Mouse (Mus musculus): ENCODE measurements around the gene Cblc.

DNA sequence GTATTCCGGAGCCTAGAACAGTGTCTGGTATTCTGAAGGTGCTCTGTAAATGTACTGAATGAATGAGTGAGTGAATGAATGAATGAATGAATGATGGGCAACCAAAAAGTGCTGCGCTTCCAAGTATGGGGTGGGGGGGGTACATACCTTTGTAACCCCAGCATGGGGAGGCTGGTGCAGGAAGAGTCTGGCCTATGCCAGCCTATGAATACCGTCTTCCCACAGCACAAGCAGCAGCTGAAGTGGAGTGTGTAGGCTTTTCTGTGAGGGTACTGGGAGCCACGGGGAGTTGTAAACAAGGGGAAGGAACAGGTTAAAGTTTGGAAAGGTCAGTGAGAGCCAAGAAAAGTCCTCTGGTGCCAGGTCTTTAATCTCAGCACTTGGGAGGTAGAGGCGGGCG lies 52.8 kb downstream of the Cblc start:
- TF ChIP-seq CTCF (IDR thresholded peaks at IDR 0.05; ENCODE audit: control insufficient read depth, insufficient read depth, insufficient read length): no peak
- TF ChIP-seq USF1 (IDR thresholded peaks at IDR 0.05; ENCODE audit: low read depth): no peak
- no peak for TF ChIP-seq MYOD1 (IDR thresholded peaks at IDR 0.05; ENCODE audit: control insufficient read depth, insufficient read length, low read depth)
- no peak for TF ChIP-seq CEBPB (IDR thresholded peaks at IDR 0.05; ENCODE audit: low read depth)

Data from C2C12 (cell line).